Mouse (Mus musculus): ENCODE measurements at regions not wholly inside any gene's neighbourhood (a gene's known extent, or its start where the extent isn't known, plus 50 kb on each side); places are given as distances from the start of the nearest gene placed in this dataset.

DNA sequence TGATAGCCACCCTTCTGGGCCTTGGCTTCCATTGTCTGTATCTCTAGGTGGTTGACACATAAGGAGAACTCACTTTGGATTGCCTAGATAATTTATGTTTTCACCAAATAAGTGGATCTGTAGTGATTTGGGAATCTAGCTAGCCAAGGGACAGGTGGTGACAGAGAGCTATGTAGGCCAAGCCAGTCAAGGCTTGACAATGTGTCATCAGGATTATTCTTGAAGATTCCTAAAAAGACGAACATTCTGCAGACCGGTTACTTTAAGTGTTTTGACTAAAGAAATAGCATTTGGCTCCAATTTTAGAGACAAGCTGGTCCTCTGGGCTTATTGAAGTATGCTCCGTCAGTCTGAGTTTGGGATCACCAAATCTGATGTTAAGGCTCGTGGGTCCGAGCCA lies 100.1 kb upstream of the Tnp1 start:
- DNase-seq (ENCODE audit: low spot score) = no peak

DNA sequence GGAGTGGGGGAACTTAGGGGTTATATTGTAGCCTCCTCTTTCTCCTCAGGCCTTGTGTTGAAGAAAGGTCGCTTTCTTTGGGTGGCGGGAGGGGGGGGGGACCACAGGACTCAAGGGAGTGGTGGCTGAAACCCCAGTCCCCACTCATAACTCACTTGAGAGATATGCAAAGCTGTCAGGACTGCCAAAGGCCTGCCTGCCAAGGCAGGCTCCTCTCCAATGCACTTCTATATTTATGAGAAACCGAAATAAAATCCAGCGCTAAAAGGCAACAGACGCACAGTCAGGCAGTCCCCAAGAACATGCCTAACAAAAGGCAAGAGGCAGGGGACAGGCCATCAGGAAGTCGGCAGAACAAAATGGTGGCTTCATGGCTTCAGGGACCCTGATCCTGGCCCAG lies 97.4 kb upstream of the Tnp1 start:
- DNase-seq (ENCODE audit: low spot score) = no peak

DNA sequence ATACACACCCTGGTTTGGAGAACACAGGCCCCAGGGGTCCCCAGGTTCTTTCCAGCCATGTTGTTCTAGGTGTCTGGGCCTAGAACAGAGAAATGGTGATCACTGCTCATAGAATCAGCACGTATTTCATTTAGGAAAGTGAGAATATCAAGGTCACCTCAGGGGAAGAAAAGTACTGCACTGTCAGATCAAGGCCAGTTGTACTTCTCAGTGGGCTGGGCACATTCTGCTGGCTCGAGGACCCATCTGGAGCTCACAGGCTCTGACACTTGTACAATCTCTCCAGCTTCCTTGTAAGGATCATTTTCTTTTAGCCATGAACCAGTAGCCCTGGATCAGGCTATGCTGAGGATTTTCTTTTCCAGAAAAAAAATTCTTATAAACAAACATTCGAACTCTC lies 97.0 kb upstream of the Tnp1 start:
- DNase-seq (ENCODE audit: low spot score) = no peak

DNA sequence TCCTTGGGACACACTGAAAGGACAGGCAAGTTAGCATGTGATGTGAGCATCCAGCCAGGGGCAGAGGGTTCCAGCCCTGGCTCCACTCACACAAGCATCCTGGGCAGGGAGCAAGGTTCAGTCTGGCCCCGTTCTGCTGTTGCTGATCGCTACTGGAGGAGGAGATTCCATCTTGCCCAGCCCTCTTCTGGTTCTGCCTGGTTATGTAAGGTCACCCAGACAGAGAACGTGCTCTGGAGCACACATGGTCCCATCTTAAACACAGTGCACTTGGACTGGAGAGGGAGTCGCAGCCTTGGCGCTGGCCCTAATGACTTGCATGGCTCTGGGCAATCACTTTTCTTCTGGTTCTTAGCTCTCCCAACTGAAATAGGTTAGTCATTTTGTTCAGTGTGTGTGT lies 96.2 kb upstream of the Tnp1 start:
- DNase-seq (ENCODE audit: low spot score) = no peak

DNA sequence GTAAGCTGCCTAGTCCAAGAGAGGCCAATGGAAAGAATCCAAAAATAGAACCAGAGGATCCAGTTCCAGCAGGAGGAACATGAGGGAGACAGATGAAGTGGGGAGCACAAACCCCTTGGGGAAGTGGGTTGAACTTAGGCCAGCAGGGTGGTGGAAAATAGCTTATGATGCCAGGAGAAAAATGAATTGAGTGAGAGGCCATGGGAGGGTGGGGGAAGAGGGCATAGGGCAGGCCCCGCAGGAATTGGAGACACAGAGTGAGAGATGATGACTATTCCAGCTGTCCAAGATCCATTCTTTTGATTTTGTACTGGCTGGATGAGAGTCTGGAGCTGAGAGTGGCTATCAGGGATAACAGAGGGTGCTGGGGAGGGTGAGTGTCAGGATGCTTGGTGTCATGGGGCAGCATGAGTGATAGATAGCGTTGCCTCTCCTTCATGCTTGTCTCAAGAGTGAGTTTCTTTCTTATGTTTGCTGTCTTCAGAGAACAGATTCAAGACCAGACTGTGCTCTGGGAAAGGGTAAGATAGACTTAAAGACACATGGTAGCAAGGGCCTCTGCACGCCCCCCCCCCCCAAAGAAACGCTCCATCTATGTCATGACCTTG lies 90.3 kb upstream of the Tnp1 start:
- no peak for DNase-seq (ENCODE audit: low spot score)

DNA sequence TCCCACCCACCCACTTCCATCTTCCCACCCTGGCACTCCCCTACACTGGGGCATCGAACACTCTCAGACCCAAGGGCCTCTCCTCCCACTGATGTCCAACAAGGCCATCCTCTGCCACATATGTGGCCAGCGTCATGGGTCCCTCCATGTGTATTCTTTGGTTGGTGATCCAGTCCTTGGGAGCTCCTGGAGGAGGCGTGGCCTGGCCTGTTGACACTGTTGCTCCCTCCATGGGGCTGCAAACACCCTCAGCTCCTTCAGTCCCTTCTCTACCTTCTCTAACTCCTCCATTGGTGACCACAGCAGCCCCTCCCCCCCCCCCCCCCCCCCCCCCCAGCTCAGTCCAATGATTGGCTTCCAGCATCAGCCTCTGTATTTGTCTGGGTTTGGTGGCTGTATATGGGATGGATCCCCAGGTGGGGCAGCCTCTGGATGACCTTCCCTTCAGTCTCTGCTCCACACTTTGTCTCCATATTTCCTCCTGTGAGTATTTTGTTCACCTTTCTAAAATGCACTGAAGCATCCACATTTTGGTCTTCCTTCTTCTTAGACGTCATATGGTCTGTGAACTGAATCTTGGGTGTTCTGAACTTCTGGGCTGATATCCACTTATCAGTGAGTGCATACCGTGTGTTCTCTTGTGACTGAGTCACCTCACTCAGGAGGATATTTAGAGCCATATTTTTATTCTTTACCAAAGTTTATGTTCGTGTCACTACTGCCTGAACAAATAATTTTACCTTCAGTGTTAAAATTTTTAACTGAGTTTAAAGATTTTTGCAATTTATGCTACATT lies 82.1 kb upstream of the Tnp1 start:
- DNase-seq (ENCODE audit: low spot score) = no peak

DNA sequence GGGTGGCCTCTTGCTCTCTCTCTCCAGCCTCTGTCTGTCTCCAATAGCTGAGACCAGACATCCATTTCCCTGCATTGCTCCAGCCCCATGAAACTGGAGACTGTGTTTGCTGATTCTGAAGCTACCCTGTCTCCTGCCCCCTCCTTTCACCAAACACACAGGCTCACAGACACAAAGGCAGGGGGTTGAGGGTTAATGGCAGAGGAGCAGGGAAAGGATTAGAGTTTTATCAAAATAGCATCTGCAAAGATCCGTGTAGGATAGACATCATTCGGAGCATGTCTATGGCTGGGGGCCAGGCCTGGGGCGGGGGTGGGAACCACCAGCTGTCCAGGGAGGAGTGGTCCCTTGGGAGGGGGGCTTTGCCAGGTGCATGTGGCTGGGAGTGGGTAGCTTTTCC lies 73.9 kb upstream of the Tnp1 start:
- no peak for DNase-seq (ENCODE audit: low spot score)

DNA sequence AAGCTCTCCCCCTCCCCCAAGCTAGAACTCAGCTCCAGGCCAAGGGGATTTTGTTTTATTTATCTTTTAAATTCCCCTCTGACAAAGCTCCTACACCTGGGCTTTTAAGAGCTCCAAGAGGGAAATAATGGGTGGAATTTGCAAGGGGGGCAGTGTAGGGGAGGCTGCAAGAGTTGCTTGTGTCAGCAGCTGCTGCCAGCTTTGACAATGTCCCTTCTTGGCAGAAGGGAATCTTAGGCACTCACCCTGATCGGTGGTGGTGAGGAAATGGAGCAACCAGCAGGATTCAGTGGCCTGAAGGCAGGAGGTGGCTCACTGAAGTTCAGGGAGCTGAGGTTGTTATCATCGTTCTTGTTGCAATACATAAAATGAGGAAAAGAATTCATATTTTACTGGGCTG lies 72.8 kb upstream of the Tnp1 start:
- DNase-seq (ENCODE audit: low spot score) = no peak

DNA sequence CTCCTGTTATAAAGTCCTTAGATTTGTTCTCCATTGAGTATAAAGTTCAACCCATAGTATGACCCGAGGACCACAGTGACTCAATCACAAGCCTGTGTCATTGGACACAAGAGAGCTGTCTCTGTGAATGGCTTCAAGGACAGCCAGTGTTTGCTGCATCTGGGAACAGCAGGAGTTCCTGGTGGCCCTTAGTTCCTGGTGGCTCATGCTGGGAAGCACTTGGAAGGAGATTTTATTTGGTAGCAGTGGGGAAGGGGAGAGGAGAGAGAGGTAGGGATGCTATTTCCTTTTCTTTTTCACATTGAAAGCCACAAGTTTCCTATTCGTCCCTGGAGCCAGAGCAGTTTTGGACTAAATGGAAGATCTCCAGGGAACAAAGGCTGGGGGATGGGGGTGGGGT lies 69.2 kb upstream of the Tnp1 start:
- DNase-seq (ENCODE audit: low spot score) = no peak

DNA sequence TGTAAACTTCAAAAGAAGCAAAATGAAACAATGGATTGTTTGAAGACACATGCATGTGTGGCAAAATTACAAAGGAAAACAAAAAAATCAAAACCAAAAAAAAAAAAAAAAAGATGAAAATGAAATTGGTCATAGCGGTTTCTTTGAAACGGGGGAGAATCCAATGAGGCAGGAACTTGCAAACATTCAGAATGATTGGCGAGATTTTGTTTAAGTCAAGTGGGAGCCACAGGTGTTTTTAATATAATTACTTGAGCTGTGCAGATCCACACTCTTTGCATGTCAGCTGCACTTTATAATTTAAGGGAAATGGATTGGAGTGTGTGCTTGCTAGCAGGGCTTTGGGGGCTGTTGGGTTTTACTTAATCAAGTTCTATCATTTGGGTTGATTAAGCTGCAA lies 67.7 kb upstream of the Tnp1 start:
- no peak for DNase-seq (ENCODE audit: low spot score)

DNA sequence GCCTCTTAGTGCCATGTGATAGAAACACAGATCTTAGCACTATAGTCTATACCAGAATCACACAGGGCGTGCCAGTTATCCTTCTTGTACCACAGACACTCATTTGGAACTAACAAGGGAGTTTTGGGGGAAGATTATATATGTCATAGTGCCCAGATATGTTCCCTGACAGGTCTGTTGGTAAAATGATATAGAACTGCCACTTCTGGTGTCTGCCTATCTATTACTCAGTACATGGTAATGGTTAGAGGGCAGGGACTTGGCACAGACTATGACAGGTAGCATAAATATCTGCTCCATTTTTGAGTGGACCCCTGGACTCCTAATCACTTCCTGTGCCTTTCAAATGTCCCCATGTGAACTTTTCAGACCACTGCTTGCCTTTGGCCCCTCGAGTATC lies 63.8 kb upstream of the Tnp1 start:
- DNase-seq (ENCODE audit: low spot score) = no peak

DNA sequence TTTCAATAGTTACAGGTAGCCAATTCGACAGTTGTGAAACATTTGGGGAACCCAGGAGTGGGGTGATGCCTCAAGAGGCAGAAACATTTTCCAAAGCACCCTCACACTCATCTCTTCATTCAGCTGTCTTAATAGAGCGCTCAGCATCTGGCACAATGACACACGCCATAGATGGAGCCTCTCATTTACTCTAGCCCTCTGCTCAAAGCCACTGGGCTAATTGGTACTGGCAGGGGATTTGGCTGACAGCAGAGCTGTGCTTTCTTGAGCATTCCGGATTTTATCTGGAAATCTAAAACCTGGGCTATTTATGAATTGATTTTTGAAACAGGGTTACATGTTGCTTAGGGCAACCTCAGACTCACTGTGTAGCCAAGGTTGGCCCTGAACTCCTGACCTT lies 61.4 kb upstream of the Tnp1 start:
- no peak for DNase-seq (ENCODE audit: low spot score)

DNA sequence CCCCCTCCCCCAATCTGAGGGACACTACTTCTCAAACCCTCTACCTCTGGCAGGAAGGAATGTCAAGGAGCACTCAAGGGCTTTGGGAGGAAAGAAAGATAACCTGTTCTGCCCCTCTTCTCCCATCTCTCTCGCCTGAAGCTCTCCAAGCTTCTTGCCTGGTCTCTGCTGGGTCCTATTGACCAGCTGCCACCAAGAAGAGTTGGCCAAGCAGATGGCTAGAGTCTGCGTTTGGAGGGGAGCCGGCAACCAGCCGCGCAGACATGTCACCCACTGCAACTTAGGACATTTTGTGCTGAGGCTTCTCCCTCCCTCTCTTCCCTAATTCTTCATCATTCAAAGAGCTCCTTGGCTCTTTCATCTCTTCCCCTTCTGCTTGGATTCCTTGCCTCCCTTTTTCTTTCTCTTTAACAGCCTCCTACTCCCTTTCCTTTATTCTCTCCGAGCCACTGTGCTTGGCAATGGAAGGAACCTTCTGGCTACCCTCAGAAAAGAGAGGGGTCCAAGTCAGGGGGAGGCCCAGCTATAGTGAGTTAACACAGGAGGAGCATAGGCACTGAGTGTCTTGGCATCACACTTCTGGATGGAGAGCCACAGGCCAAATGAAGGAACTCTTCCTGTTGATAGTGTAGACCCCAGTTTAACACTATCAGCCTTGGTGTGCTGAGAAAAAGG lies 60.1 kb upstream of the Tnp1 start:
- DNase-seq (ENCODE audit: low spot score) = no peak

DNA sequence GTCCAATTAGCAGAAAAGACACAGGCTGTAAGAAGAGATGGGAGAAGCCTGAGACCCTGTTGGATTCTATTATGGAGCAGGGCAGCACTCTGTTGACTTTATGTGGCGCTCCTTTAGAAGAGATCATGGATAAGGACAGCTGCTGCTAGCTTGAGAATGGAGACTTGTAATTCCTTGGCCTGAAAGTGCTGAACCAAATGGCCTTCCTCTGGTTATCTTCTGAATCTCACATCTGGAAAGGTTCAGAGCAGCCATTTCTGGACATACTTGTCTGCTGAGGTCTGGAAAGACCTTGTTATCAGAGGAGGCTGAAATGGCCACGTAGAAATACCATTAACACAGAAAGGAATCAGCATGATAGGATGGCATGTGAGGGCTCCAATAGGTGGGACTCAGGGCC lies 59.5 kb upstream of the Tnp1 start:
- no peak for DNase-seq (ENCODE audit: low spot score)

DNA sequence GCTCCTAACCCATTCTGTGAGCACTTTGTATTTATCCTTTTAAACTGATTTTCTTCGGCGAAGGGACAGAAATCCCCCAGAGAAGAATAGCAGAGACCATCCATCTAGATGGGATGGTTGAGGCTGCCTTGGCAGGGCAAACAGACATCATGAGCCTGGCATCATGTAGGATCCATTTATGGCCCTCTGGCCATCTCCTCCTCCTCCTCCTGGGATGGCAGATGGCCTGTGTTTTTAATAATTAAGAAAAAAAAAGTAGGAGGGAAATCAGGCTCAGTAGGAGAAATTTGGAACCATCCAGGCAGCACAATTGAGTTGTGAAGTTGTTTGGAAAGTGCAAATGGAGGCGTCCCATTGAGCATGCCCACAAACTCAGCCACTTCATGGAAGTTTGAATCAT lies 58.8 kb upstream of the Tnp1 start:
- DNase-seq (ENCODE audit: low spot score) = no peak

DNA sequence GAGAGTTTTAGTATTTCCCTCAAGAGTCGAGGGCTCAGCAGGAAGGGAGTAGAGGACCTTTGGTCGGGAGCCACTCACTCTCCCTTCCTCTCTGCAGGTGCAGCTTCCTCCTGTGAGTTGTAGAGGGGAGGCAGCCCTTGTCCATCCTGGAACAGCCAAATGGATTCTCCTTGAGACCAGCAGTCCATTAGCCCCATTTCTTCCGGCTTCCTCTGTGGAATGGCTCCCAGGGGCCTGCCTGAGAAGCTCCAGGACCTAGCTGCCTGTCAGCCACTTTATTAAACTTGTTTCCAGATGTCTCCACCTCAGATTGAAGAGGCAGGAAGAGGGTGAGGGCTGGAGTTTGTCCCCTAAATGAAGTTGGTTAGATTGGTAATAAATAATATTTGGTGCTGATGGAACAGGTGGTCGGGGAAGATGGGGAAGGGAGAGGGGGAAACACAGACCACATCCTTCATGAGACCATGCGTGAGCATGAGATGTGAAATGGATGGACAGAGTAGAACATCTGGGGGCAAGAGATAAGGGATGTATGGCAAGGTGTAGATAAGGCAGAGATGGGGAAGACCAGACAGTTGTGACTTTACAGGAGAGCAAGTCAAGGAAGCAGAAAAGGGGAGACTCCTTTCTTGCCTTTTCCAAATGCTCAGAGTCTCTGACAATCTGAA lies 56.7 kb upstream of the Tnp1 start:
- DNase-seq (ENCODE audit: low spot score) = no peak

DNA sequence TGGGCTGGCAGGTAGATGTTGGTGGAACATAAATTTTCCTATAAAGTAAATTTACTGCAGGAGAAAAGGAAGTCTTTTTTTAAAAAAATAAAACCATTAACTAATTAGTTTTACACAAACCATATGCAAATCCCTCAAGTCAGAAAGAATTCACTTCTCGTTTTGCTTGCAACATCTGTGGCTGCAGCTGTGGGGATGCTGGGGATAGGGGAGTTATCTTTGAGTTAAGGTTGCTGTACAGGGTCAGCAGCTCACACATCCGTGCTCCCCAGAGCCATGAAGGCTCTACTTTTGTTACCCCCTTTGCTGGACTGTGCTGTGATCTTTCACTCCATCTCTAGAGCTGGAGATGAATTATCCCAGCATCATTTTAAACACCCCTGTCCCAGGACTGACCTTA lies 54.4 kb upstream of the Tnp1 start:
- no peak for DNase-seq (ENCODE audit: low spot score)
